Mouse (Mus musculus) thymus, adult 2 months (tissue): Measurements from ENCODE around the gene Ube2o. TPM values are rescaled to one million over a fixed set of nuclear protein-coding genes. Genes with fewer than 3 reads are reported as not detected.

Experiments
- DNase-seq: peaks from one replicate; pipeline ENCODE4 v3.0.0; 2021
- H3K27ac ChIP-seq: fragments of 200-500 bp; 2 replicates; pipeline ENCODE4 v1.5.1; 2012; ENCODE audit warnings: low read length, control low read depth; ENCODE audit not compliant: control insufficient read depth, insufficient read depth
- H3K27me3 ChIP-seq: fragments of 200-500 bp; 2 replicates; pipeline ENCODE4 v1.6.1; 2012; ENCODE audit warnings: mild to moderate bottlenecking, low read length, moderate library complexity, mixed read lengths; ENCODE audit not compliant: control insufficient read depth, insufficient read depth
- H3K36me3 ChIP-seq: fragments of 200-500 bp; 2 replicates; pipeline ENCODE4 v1.6.1; 2012; ENCODE audit warnings: mild to moderate bottlenecking, low read length, moderate library complexity; ENCODE audit not compliant: control insufficient read depth, insufficient read depth
- H3K4me1 ChIP-seq: fragments of 200-500 bp; replicated peaks from 2 replicates; pipeline ENCODE4 v1.6.1; 2012; ENCODE audit warnings: low read length; ENCODE audit not compliant: control insufficient read depth, insufficient read depth
- H3K4me3 ChIP-seq: fragments of 200-500 bp; 2 replicates; pipeline ENCODE4 v1.5.1; 2012; ENCODE audit warnings: mild to moderate bottlenecking, low read length, control low read depth, moderate library complexity; ENCODE audit not compliant: control insufficient read depth, insufficient read depth
- CTCF ChIP-seq: fragments of 200-500 bp; IDR thresholded peaks from 2 replicates; pipeline ENCODE4 v1.5.1; 2012; ENCODE audit warnings: mild to moderate bottlenecking, control low read depth, low read length, moderate library complexity, borderline replicate concordance; ENCODE audit not compliant: control insufficient read depth, poor library complexity, insufficient read depth; ENCODE audit errors: extremely low read depth
- POLR2A ChIP-seq: fragments of 200-500 bp; IDR thresholded peaks from 2 replicates; pipeline ENCODE4 v1.6.1; 2012; ENCODE audit warnings: mild to moderate bottlenecking, low read length, control low read depth, moderate library complexity; ENCODE audit not compliant: control insufficient read depth, poor library complexity, insufficient read depth; ENCODE audit errors: extremely low read depth
- WGBS: fragments of 180-500 bp; shearing (Covaris S2); methylation state at CpG from one replicate; pipeline ENCODE4 v1.1.7; 2018; 5-methylcytosine and 5-hydroxymethylcytosine counted together
- polyA plus RNA-seq: library from polyadenylated mRNA; depleted of rRNA; stranded (reverse); fragments of >200 nt; gene quantifications from 2 replicates; pipeline ENCODE4 v1.2.3, GENCODE M21; 2012

Ube2o gene
- polyA plus RNA-seq, 1 experiment, result 26.5 TPM

DNA sequence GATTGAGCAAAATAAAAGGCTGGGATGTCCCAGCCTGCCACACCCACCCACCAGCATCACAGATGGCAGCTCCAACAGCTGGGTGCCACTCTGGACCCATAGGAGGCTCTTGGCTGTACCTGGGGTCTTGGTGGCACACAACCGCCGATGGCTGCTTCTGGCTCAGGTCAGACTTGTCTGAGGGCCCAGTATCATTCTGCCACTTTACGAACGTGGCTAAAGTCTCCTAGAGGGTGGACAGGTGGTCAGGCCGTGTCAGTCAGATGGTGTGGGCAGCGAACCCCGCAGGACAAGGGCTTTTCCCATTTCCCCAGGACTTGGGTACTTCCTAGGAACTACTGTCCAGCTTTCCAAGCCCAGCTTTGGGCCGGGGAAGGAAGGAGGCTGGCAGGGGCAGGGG lies 19.9 kb upstream of the Ube2o start:
- DNase-seq, result no peak
- Histone ChIP-seq H3K4me1 (peaks cover 4% of the 10 kb centered on the region; the same call in 1 of the 2 replicates), H3K36me3 (no peaks in the 10 kb centered on the region), H3K27ac (no peak overlapping the region), H3K27me3 (no peaks in the 10 kb centered on the region), H3K4me3 (no peak overlapping the region)
- 97% methylated on average over 8 of the region's 8 CpGs for WGBS
- no peak for TF ChIP-seq CTCF
- no peak for TF ChIP-seq POLR2A

DNA sequence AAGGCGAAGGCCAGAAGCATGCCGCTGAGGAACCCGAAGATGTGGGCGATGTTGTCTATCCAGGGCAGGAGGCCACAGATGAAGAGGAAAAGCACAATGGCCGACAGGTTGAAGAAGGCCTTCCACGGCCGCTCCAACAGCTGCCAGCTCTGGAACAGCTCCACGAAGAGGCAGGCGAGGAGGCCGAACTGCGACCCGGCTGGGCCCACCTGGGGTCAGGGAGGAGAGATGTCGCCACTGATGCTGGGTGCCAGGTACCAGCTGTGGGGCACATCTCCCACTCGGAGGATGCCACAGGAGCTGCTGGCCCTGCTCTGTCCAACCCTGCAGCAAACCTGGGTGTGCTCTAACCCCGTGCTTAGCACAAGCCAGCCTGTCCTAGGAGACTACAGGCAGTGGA lies 18.0 kb upstream of the Ube2o start:
- no peak for DNase-seq
- 97% methylated on average over 15 of the region's 15 CpGs for WGBS
- H3K27me3 ChIP-seq, result no peaks in the 10 kb centered on the region
- no peaks in the 10 kb centered on the region for H3K4me1 ChIP-seq
- no peak overlapping the region for H3K4me3 ChIP-seq
- H3K27ac ChIP-seq, result no peak overlapping the region
- no peak for TF ChIP-seq CTCF
- no peak for TF ChIP-seq POLR2A
- H3K36me3 ChIP-seq, result no peaks in the 10 kb centered on the region

DNA sequence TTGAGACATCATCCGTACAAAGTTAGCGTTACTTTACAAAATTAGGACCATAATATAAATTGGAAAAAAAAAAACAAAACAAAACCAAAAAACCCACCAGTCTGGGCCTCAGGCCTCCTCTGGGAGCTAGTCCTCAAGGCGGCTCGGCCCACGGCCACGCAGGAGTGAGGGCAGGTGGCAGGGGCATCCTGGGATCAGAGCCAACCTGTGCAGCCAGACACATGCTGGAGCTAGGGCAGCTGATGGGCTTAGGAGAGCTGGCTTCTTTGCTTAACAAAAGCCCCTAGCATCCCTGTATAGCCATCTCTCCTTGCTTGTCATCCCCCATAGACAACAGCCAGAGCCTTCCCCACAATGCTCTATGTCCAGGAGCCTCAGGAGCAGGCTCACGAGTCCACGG lies 16.9 kb upstream of the Ube2o start:
- WGBS, result 96% methylated on average over 8 of the region's 8 CpGs
- TF ChIP-seq CTCF, result no peak
- DNase-seq, result no peak
- H3K36me3 ChIP-seq, result no peaks in the 10 kb centered on the region
- no peaks in the 10 kb centered on the region for H3K4me1 ChIP-seq
- no peak overlapping the region for H3K4me3 ChIP-seq
- no peaks in the 10 kb centered on the region for H3K27me3 ChIP-seq
- H3K27ac ChIP-seq, result no peak overlapping the region

DNA sequence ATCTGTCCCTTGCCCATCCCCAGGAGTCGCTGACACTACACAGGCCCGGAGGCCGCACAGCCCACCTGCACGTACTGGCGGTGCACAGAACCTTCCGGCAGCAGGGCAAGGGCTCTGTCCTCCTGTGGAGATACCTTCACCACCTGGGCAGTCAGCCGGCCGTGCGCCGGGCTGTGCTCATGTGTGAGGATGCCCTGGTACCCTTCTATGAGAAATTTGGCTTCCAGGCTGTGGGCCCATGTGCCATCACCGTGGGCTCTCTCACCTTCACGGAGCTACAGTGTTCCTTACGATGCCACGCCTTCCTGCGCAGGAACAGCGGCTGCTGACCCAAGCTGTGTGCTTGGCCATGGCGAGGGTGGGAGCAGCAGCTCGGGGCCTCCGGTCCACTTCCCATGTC lies 15.5 kb upstream of the Ube2o start:
- 92% methylated on average over 19 of the region's 19 CpGs for WGBS
- no peak overlapping the region for H3K27ac ChIP-seq
- no peaks in the 10 kb centered on the region for H3K27me3 ChIP-seq
- no peaks in the 10 kb centered on the region for H3K36me3 ChIP-seq
- H3K4me3 ChIP-seq, result no peak overlapping the region
- no peaks in the 10 kb centered on the region for H3K4me1 ChIP-seq
- TF ChIP-seq POLR2A (no peak), CTCF (no peak)
- no peak for DNase-seq

DNA sequence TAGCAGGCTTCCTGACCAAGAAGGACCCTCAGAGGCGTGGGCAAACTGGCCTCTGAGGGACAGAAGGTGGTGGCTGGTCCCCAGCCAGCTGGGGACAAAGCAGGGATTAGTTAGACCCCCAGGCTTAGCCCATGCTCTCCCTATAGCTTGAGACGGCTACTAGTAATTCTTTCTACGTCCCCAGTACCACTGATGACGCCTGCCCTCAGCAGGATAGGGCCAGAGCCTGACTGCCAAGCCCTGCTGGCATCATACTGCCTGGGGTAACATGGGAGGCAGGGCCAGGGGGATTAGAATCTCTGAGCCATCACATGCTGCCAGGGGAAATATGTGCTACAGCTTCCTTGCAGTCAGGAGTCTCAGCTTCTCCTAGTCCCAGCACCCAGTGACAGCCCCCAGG lies 12.1 kb upstream of the Ube2o start:
- no peak for TF ChIP-seq CTCF
- TF ChIP-seq POLR2A, result no peak
- Histone ChIP-seq H3K4me3 (no peak overlapping the region), H3K36me3 (no peaks in the 10 kb centered on the region), H3K4me1 (peaks cover 18% of the 10 kb centered on the region), H3K27me3 (no peaks in the 10 kb centered on the region), H3K27ac (no peak overlapping the region)
- no peak for DNase-seq
- 98% methylated on average over 4 of the region's 4 CpGs for WGBS

DNA sequence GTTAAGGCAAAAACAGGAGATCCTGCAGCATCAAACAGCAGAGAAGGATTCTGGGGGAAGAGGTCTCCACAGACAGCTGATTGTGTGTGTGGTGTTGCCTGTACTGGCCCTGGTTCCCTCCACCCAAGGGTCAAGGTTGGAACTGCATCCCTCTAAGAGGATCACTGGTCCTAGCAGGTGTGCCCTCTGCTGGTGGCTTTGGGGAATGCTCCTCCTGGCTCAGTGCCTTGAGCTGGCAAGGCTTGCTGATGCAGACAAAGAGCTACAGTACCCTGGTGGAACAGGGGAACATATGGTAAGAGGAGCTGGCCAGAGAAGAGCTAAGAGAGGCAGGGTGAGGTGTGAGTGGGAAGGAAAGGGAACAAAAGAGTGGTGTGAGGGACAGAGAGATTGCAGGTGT lies 11.2 kb upstream of the Ube2o start:
- DNase-seq, result peak; percentile 89
- Histone ChIP-seq H3K27ac (no peak overlapping the region), H3K4me3 (no peak overlapping the region), H3K36me3 (no peaks in the 10 kb centered on the region), H3K27me3 (no peaks in the 10 kb centered on the region), H3K4me1 (peaks cover 18% of the 10 kb centered on the region)
- TF ChIP-seq CTCF, result peak; percentile 95
- no peak for TF ChIP-seq POLR2A

DNA sequence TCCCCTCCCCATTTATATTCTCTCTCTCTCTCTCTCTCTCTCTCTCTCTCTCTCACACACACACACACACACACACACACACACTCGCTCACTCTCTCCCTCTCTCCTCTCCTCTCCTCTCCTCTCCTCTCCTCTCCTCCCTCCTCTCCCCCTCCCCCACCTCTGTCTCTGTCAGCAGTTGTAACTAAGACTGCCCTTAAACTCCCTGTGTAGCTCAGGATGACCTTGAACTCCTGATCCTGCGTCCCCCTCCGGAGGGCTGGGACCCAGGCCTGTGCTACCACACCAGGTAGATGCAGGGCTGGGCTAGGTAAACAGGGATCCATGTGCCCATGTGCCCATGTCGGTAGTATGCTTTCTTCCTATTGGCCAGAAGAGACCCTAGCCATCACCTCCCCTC lies 10.4 kb upstream of the Ube2o start:
- Histone ChIP-seq H3K4me1 (peaks cover 21% of the 10 kb centered on the region), H3K27ac (no peak overlapping the region), H3K4me3 (no peak overlapping the region), H3K27me3 (no peaks in the 10 kb centered on the region), H3K36me3 (no peaks in the 10 kb centered on the region)
- 91% methylated on average over 4 of the region's 4 CpGs for WGBS
- TF ChIP-seq CTCF (no peak), POLR2A (no peak)
- DNase-seq, result no peak
